In the genomic region with DNA sequence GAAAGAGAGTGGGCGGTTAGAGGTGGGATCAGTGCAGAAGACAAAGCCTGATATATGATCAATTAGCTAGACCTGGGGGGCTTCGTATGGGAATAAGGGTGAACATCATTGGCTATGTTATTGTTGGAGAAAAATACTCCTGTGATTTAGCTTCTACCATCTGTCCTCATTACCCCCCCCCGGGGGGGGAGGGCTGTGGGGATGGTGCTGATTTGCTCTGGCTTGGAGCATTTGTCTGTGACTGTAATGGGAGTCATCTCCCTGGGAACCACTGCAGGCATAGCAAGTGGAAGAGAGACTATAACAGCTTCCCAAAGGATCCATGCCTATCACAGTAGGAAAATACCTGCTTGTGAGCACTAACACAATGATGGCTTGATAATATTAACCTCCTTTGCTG, we compare ENCODE assay signal across 21 mouse cellular contexts.
DNase-seq lines count a peak whose midpoint lies in the region; ATAC-seq lines count a peak whose summit lies in the region.
"Had no signal": no experiment of that assay in that cellular context is flagged by ENCODE, and none has a peak within 500 bp of the region (broad histone marks: within the 10 kb centered on the region; RNA-seq: fewer than 3 reads in every experiment).

No protein-coding gene starts in this region.

- H3K27me3 ChIP-seq in hindbrain, embryonic 13.5 days = no peaks in the 10 kb centered on the region
- H3K27me3 ChIP-seq in hindbrain, embryonic 12.5 days = no peaks in the 10 kb centered on the region
- no peaks in the 10 kb centered on the region for H3K27me3 ChIP-seq in neural tube, embryonic 11.5 days (ENCODE audit: control insufficient read depth, insufficient read depth, low read length)
- no peaks in the 10 kb centered on the region for H3K27me3 ChIP-seq in embryonic facial prominence, embryonic 15.5 days
- H3K27me3 ChIP-seq: embryonic facial prominence, embryonic 13.5 days had no signal

- H3K4me3 ChIP-seq in hindbrain, embryonic 13.5 days = no peak overlapping the region
- H3K4me3 ChIP-seq in hindbrain, embryonic 12.5 days = no peak overlapping the region
- no peak overlapping the region for H3K4me3 ChIP-seq in neural tube, embryonic 11.5 days (ENCODE audit: low read depth, low read length)
- no peak overlapping the region for H3K4me3 ChIP-seq in embryonic facial prominence, embryonic 15.5 days (replicated peaks)
- H3K4me3 ChIP-seq: embryonic facial prominence, embryonic 13.5 days; gastrocnemius, adult 2 months had no signal

- no peak overlapping the region for H3K4me2 ChIP-seq in hindbrain, embryonic 13.5 days
- H3K4me2 ChIP-seq in hindbrain, embryonic 12.5 days (replicated peaks) = no peak overlapping the region
- H3K4me2 ChIP-seq in neural tube, embryonic 11.5 days (ENCODE audit: low read depth) = no peak overlapping the region
- H3K4me2 ChIP-seq in embryonic facial prominence, embryonic 15.5 days (replicated peaks) = no peak overlapping the region
- H3K4me2 ChIP-seq: embryonic facial prominence, embryonic 13.5 days; heart, embryonic 11.5 days had no signal

- H3K27ac ChIP-seq in hindbrain, embryonic 13.5 days = no peak overlapping the region
- H3K27ac ChIP-seq in hindbrain, embryonic 12.5 days = no peak overlapping the region
- H3K27ac ChIP-seq in neural tube, embryonic 11.5 days (ENCODE audit: low read depth, low read length) = no peak overlapping the region
- H3K27ac ChIP-seq in embryonic facial prominence, embryonic 15.5 days (replicated peaks) = no peak overlapping the region
- H3K27ac ChIP-seq: embryonic facial prominence, embryonic 13.5 days; gastrocnemius, adult 2 months had no signal

- H3K9me3 ChIP-seq in hindbrain, embryonic 13.5 days = no peaks in the 10 kb centered on the region
- no peaks in the 10 kb centered on the region for H3K9me3 ChIP-seq in hindbrain, embryonic 12.5 days (replicated peaks)
- H3K9me3 ChIP-seq in neural tube, embryonic 11.5 days (ENCODE audit: control insufficient read depth, low read length) = no peaks in the 10 kb centered on the region
- H3K9me3 ChIP-seq in embryonic facial prominence, embryonic 15.5 days (replicated peaks) = no peaks in the 10 kb centered on the region
- H3K9me3 ChIP-seq: embryonic facial prominence, embryonic 13.5 days had no signal

- H3K9ac ChIP-seq in hindbrain, embryonic 13.5 days = no peak overlapping the region
- H3K9ac ChIP-seq in hindbrain, embryonic 12.5 days = no peak overlapping the region
- H3K9ac ChIP-seq in neural tube, embryonic 11.5 days (ENCODE audit: low read length) = no peak overlapping the region
- H3K9ac ChIP-seq in embryonic facial prominence, embryonic 15.5 days = no peak overlapping the region
- H3K9ac ChIP-seq: embryonic facial prominence, embryonic 13.5 days; forebrain, postnatal 0 days had no signal

- no peaks in the 10 kb centered on the region for H3K36me3 ChIP-seq in hindbrain, embryonic 13.5 days
- H3K36me3 ChIP-seq in hindbrain, embryonic 12.5 days = no peaks in the 10 kb centered on the region
- no peaks in the 10 kb centered on the region for H3K36me3 ChIP-seq in neural tube, embryonic 11.5 days (ENCODE audit: control insufficient read depth, insufficient read depth, low read length)
- no peaks in the 10 kb centered on the region for H3K36me3 ChIP-seq in embryonic facial prominence, embryonic 15.5 days
- H3K36me3 ChIP-seq: embryonic facial prominence, embryonic 13.5 days had no signal

- H3K4me1 ChIP-seq in hindbrain, embryonic 13.5 days (replicated peaks) = 0 out of 2 replicates have a peak, but pooled peaks cover 4% of the 10 kb centered on the region
- no peaks in the 10 kb centered on the region for H3K4me1 ChIP-seq in hindbrain, embryonic 12.5 days
- no peaks in the 10 kb centered on the region for H3K4me1 ChIP-seq in neural tube, embryonic 11.5 days (ENCODE audit: control insufficient read depth, insufficient read depth, low read length)
- H3K4me1 ChIP-seq in embryonic facial prominence, embryonic 15.5 days = no peaks in the 10 kb centered on the region

- 0 out of 2 replicates have a peak, but pooled peaks have one; percentile 32 for ATAC-seq in hindbrain, embryonic 13.5 days (ENCODE audit: low FRiP score)
- ATAC-seq in hindbrain, embryonic 12.5 days (ENCODE audit: low FRiP score) = no peak
- ATAC-seq in neural tube, embryonic 11.5 days (ENCODE audit: insufficient read depth, low FRiP score, low TSS enrichment) = peak; percentile 23; the same call in 1 of the 2 replicates
- ATAC-seq in embryonic facial prominence, embryonic 15.5 days (ENCODE audit: insufficient number of reproducible peaks, low FRiP score, low TSS enrichment, low read depth) = peak; percentile 46; the same call in 1 of the 2 replicates
- ATAC-seq: CD4-positive, CD25-positive, alpha-beta regulatory T cell, adult 4 months; forebrain, embryonic 14.5 days; forebrain, postnatal 0 days; hindbrain, embryonic 16.5 days had no signal

- 71% methylated on average over 3 of the region's 3 CpGs for WGBS in hindbrain, embryonic 13.5 days
- WGBS in hindbrain, embryonic 12.5 days = 73% methylated on average over 3 of the region's 3 CpGs
- WGBS in neural tube, embryonic 11.5 days = 76% methylated on average over 3 of the region's 3 CpGs
- WGBS in embryonic facial prominence, embryonic 15.5 days = 89% methylated on average over 3 of the region's 3 CpGs

- DNase-seq in neural tube, embryonic 11.5 days (ENCODE audit: low spot score) = no peak
- no peak for DNase-seq in neural tube, embryonic 10.5 days (ENCODE audit: extremely low spot score, low spot score)
- DNase-seq in spleen, postnatal 14 days (ENCODE audit: low spot score in 2 of 2) = no peak
- DNase-seq: adrenal gland, adult 2 months; adrenal gland, postnatal 14 days; cerebellum, adult 11 months; cerebellum, adult 2 months; cerebellum, adult 9-11 months; cerebellum, postnatal 25 days; forebrain, postnatal 0 days; gastrocnemius, adult 2 months; gastrocnemius, postnatal 14 days; heart, adult 11 months had no signal
